Mouse (Mus musculus): ENCODE results near the gene Pld5. TPM values are rescaled to one million over a fixed set of nuclear protein-coding genes. Genes with fewer than 3 reads are reported as not detected.
A peak's percentile ranks its signal among the peaks of the same experiment; 100 is the strongest.

Gene Pld5
- polyA plus RNA-seq, 1 experiment from 2014 or later = 4.6 TPM

- no peak overlapping the region for H3K4me3 ChIP-seq (replicated peaks; ENCODE audit: low read depth, low read length)
- no peak overlapping the region for H3K9ac ChIP-seq (replicated peaks; ENCODE audit: low read length)
- no peak overlapping the region for H3K4me2 ChIP-seq (ENCODE audit: low read length)
- H3K27ac ChIP-seq (replicated peaks; ENCODE audit: low read depth, low read length) = no peak overlapping the region
- DNase-seq (no peak), ATAC-seq (ENCODE audit: low FRiP score, low TSS enrichment) (no peak)
- H3K36me3 ChIP-seq (ENCODE audit: control insufficient read depth, insufficient read depth, low read length) = no peaks in the 10 kb centered on the region
- WGBS = 86% methylated on average over 2 of the region's 2 CpGs
- H3K4me1 ChIP-seq (ENCODE audit: control insufficient read depth, insufficient read depth, low read length) = no peaks in the 10 kb centered on the region
- no peaks in the 10 kb centered on the region for H3K27me3 ChIP-seq (ENCODE audit: control insufficient read depth, insufficient read depth, low read length)
- no peaks in the 10 kb centered on the region for H3K9me3 ChIP-seq (ENCODE audit: control insufficient read depth, low read length)
Measured at GRCm38 (mm10) chr1:176125771-176126170, 149.3 kb downstream of the Pld5 start.

GRCm38 (mm10) chr1:176124441-176124840 is 150.7 kb downstream of the Pld5 start:
- H3K9ac ChIP-seq (replicated peaks; ENCODE audit: low read length) = no peak overlapping the region
- WGBS = 86% methylated on average over 8 of the region's 8 CpGs
- H3K4me1 ChIP-seq (ENCODE audit: control insufficient read depth, insufficient read depth, low read length) = no peaks in the 10 kb centered on the region
- no peaks in the 10 kb centered on the region for H3K27me3 ChIP-seq (ENCODE audit: control insufficient read depth, insufficient read depth, low read length)
- H3K36me3 ChIP-seq (ENCODE audit: control insufficient read depth, insufficient read depth, low read length) = no peaks in the 10 kb centered on the region
- no peak overlapping the region for H3K4me3 ChIP-seq (replicated peaks; ENCODE audit: low read depth, low read length)
- H3K4me2 ChIP-seq (ENCODE audit: low read length) = no peak overlapping the region
- H3K9me3 ChIP-seq (ENCODE audit: control insufficient read depth, low read length) = no peaks in the 10 kb centered on the region
- ATAC-seq (ENCODE audit: low FRiP score, low TSS enrichment) (no peak), DNase-seq (no peak)
- H3K27ac ChIP-seq (replicated peaks; ENCODE audit: low read depth, low read length) = no peak overlapping the region

GRCm38 (mm10) chr1:176123781-176124180 is 151.3 kb downstream of the Pld5 start:
- Histone ChIP-seq H3K4me2 (ENCODE audit: low read length) (no peak overlapping the region), H3K27me3 (ENCODE audit: control insufficient read depth, insufficient read depth, low read length) (no peaks in the 10 kb centered on the region), H3K36me3 (ENCODE audit: control insufficient read depth, insufficient read depth, low read length) (no peaks in the 10 kb centered on the region), H3K4me3 (replicated peaks; ENCODE audit: low read depth, low read length) (no peak overlapping the region), H3K4me1 (ENCODE audit: control insufficient read depth, insufficient read depth, low read length) (no peaks in the 10 kb centered on the region), H3K9me3 (ENCODE audit: control insufficient read depth, low read length) (no peaks in the 10 kb centered on the region), H3K27ac (replicated peaks; ENCODE audit: low read depth, low read length) (no peak overlapping the region), H3K9ac (replicated peaks; ENCODE audit: low read length) (no peak overlapping the region)
- DNase-seq (no peak), ATAC-seq (ENCODE audit: low FRiP score, low TSS enrichment) (no peak)
- WGBS = 77% methylated on average over 2 of the region's 2 CpGs

- H3K4me3 ChIP-seq (replicated peaks; ENCODE audit: low read depth, low read length) = no peak overlapping the region
- no peaks in the 10 kb centered on the region for H3K4me1 ChIP-seq (ENCODE audit: control insufficient read depth, insufficient read depth, low read length)
- H3K36me3 ChIP-seq (ENCODE audit: control insufficient read depth, insufficient read depth, low read length) = no peaks in the 10 kb centered on the region
- no peak overlapping the region for H3K27ac ChIP-seq (replicated peaks; ENCODE audit: low read depth, low read length)
- H3K4me2 ChIP-seq (ENCODE audit: low read length) = no peak overlapping the region
- no peaks in the 10 kb centered on the region for H3K27me3 ChIP-seq (ENCODE audit: control insufficient read depth, insufficient read depth, low read length)
- DNase-seq = no peak
- H3K9ac ChIP-seq (replicated peaks; ENCODE audit: low read length) = no peak overlapping the region
- WGBS = 82% methylated on average over 4 of the region's 4 CpGs
- no peaks in the 10 kb centered on the region for H3K9me3 ChIP-seq (ENCODE audit: control insufficient read depth, low read length)
- no peak for ATAC-seq (ENCODE audit: low FRiP score, low TSS enrichment)
Measured at GRCm38 (mm10) chr1:176115604-176116003, 159.5 kb downstream of the Pld5 start.

DNA sequence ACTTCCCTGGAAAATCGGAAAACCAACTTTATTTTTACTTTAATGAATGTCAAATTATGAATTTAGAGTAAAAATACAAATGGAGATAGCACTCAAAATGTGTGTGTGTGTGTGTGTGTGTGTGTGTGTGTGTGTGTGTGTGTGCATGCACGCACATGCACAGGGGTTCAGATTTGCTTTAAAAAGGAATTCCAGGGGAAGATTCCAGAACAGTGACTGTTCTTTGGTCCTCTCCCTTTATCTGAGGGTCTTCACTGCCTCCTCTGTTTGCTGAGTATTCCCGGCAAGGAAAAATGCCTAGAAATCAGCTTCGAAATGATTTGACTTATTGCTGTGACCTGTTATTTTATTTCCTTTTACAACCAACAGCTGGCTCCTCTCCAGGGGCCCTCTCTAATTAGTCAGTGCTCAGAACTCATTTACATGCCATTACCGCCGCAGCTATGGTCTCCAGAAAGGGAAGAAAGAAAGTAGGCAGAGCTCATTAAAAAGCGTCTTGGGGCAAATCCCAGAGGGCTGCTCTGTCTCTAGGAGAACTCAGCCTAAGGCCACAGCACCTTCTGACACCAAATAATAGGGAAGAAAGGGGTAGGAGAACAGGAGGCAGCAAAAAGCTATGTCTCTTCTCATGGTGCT is 176.3 kb downstream of the Pld5 start:
- H3K4me3 ChIP-seq (replicated peaks; ENCODE audit: low read depth, low read length) = no peak overlapping the region
- peak; percentile 85 for DNase-seq
- no peaks in the 10 kb centered on the region for H3K27me3 ChIP-seq (ENCODE audit: control insufficient read depth, insufficient read depth, low read length)
- no peaks in the 10 kb centered on the region for H3K36me3 ChIP-seq (ENCODE audit: control insufficient read depth, insufficient read depth, low read length)
- H3K9ac ChIP-seq (replicated peaks; ENCODE audit: low read length) = no peak overlapping the region
- H3K9me3 ChIP-seq (ENCODE audit: control insufficient read depth, low read length) = no peaks in the 10 kb centered on the region; the same call in 1 of the 2 replicates
- peak; percentile 86 for ATAC-seq (ENCODE audit: low FRiP score, low TSS enrichment)
- no peak overlapping the region for H3K4me2 ChIP-seq (ENCODE audit: low read length)
- 27% methylated on average over 7 of the region's 7 CpGs for WGBS
- H3K4me1 ChIP-seq (ENCODE audit: control insufficient read depth, insufficient read depth, low read length) = 0 out of 2 replicates have a peak, but pooled peaks cover 6% of the 10 kb centered on the region
- peak overlapping the region; percentile 66 for H3K27ac ChIP-seq (replicated peaks; ENCODE audit: low read depth, low read length)

DNA sequence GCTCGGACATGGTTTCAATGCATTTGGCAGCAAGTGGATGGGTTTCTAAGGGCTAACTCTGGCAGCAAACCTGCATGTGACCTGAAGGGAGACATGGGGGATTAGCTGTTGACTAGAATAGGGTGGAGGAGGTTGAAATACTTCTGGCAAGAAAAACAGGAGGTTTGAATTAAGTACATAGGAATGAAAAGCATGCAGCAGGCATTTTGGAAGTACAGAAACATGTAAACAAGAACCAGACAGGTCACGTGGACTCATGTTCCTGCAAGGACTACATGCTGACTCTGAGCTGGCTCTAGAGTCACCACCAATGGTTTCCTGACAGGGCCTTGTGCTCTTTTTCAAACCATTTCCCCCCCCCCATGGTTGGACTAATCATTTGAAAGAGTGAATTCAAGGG is 183.0 kb downstream of the Pld5 start:
- Histone ChIP-seq H3K27ac (replicated peaks; ENCODE audit: low read depth, low read length) (no peak overlapping the region), H3K9me3 (ENCODE audit: control insufficient read depth, low read length) (no peaks in the 10 kb centered on the region), H3K9ac (replicated peaks; ENCODE audit: low read length) (no peak overlapping the region), H3K4me1 (ENCODE audit: control insufficient read depth, insufficient read depth, low read length) (no peaks in the 10 kb centered on the region), H3K4me2 (ENCODE audit: low read length) (no peak overlapping the region), H3K4me3 (replicated peaks; ENCODE audit: low read depth, low read length) (no peak overlapping the region), H3K27me3 (ENCODE audit: control insufficient read depth, insufficient read depth, low read length) (no peaks in the 10 kb centered on the region), H3K36me3 (ENCODE audit: control insufficient read depth, insufficient read depth, low read length) (no peaks in the 10 kb centered on the region)
- ATAC-seq (ENCODE audit: low FRiP score, low TSS enrichment) (no peak), DNase-seq (no peak)
- 96% methylated on average over 2 of the region's 2 CpGs for WGBS

DNA sequence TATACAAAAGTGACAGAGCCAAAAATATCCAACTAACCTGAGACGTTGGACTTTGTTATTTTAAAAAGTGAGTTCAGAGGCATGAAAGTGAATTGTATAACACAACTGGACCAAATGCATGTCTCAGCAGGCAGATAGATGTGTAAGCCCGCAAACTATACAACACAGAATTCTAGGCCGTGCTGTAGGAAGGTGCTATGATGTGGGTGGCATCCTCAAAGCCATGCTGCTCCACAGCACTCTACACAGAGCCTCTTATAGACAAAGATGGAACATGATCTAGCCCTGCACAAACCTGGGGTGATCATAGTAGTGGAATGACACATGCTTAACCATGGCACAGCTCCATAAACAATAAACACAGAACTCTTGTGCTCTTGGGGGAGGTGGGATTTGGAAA is 185.7 kb downstream of the Pld5 start:
- Histone ChIP-seq H3K9ac (replicated peaks; ENCODE audit: low read length) (no peak overlapping the region), H3K4me1 (ENCODE audit: control insufficient read depth, insufficient read depth, low read length) (no peaks in the 10 kb centered on the region), H3K36me3 (ENCODE audit: control insufficient read depth, insufficient read depth, low read length) (no peaks in the 10 kb centered on the region), H3K27me3 (ENCODE audit: control insufficient read depth, insufficient read depth, low read length) (no peaks in the 10 kb centered on the region), H3K4me2 (ENCODE audit: low read length) (no peak overlapping the region), H3K9me3 (ENCODE audit: control insufficient read depth, low read length) (no peaks in the 10 kb centered on the region), H3K27ac (replicated peaks; ENCODE audit: low read depth, low read length) (no peak overlapping the region), H3K4me3 (replicated peaks; ENCODE audit: low read depth, low read length) (no peak overlapping the region)
- WGBS = 88% methylated on average over 3 of the region's 3 CpGs
- DNase-seq = no peak
- ATAC-seq (ENCODE audit: low FRiP score, low TSS enrichment) = no peak

GRCm38 (mm10) chr1:176085952-176086648 is 189.0 kb downstream of the Pld5 start:
- ATAC-seq (ENCODE audit: low FRiP score, low TSS enrichment) = 0 out of 2 replicates have a peak, but pooled peaks have one; percentile 28
- DNase-seq = no peak
- Histone ChIP-seq H3K4me1 (ENCODE audit: control insufficient read depth, insufficient read depth, low read length) (0 out of 2 replicates have a peak, but pooled peaks cover 4% of the 10 kb centered on the region), H3K9ac (replicated peaks; ENCODE audit: low read length) (no peak overlapping the region), H3K4me3 (replicated peaks; ENCODE audit: low read depth, low read length) (no peak overlapping the region), H3K27me3 (ENCODE audit: control insufficient read depth, insufficient read depth, low read length) (no peaks in the 10 kb centered on the region), H3K36me3 (ENCODE audit: control insufficient read depth, insufficient read depth, low read length) (no peaks in the 10 kb centered on the region), H3K27ac (replicated peaks; ENCODE audit: low read depth, low read length) (no peak overlapping the region), H3K9me3 (ENCODE audit: control insufficient read depth, low read length) (no peaks in the 10 kb centered on the region), H3K4me2 (ENCODE audit: low read length) (no peak overlapping the region)
- 61% methylated on average over 13 of the region's 13 CpGs for WGBS

DNA sequence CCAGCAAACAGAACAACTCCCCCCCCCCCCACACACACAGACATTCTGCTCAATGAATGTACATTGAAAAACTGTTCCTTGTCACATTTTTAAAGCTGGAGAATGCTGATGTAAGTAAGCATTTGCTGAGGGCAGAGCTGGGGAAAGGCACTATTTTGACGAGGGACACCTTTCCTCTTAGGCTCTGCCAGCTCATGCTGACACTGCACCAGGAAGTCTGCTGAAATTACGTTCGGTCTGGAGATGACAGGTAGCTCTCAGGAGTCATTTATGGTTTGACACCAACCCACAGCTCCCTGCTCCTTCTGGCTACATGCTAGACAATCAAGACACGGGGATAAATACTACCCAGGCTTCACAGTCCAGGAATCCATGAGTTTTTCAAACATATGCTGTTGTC is 192.8 kb downstream of the Pld5 start:
- 0 out of 2 replicates have a peak, but pooled peaks cover 4% of the 10 kb centered on the region for H3K4me1 ChIP-seq (ENCODE audit: control insufficient read depth, insufficient read depth, low read length)
- H3K4me3 ChIP-seq (replicated peaks; ENCODE audit: low read depth, low read length) = no peak overlapping the region
- no peaks in the 10 kb centered on the region for H3K36me3 ChIP-seq (ENCODE audit: control insufficient read depth, insufficient read depth, low read length)
- ATAC-seq (ENCODE audit: low FRiP score, low TSS enrichment) (no peak), DNase-seq (no peak)
- H3K27me3 ChIP-seq (ENCODE audit: control insufficient read depth, insufficient read depth, low read length) = no peaks in the 10 kb centered on the region
- H3K27ac ChIP-seq (replicated peaks; ENCODE audit: low read depth, low read length) = no peak overlapping the region
- H3K4me2 ChIP-seq (ENCODE audit: low read length) = no peak overlapping the region
- no peaks in the 10 kb centered on the region for H3K9me3 ChIP-seq (ENCODE audit: control insufficient read depth, low read length)
- no peak overlapping the region for H3K9ac ChIP-seq (replicated peaks; ENCODE audit: low read length)
- 67% methylated on average over 4 of the region's 4 CpGs for WGBS
